Mouse (Mus musculus) large intestine, adult 2 months (tissue): ENCODE data around the gene Rps23. TPM values are rescaled to one million over a fixed set of nuclear protein-coding genes. Genes with fewer than 3 reads are reported as not detected.
"Not testable (repeated sequence)": the region's sequence is repeated elsewhere in the genome, so short reads cannot be mapped to it uniquely, and the experiment has no call there.

Experiments
- DNase-seq: peaks from one replicate; pipeline ENCODE4 v3.0.0-alpha.2; 2012; ENCODE audit warnings: low read depth, low spot score
- WGBS: fragments of 180-500 bp; shearing (Covaris S2); methylation state at CpG from one replicate; pipeline ENCODE4 v1.1.7; 2018; 5-methylcytosine and 5-hydroxymethylcytosine counted together
- polyA plus RNA-seq: library from polyadenylated mRNA; depleted of rRNA; stranded (reverse); fragments of >200 nt; gene quantifications from 2 replicates; pipeline ENCODE4 v1.2.3, GENCODE M21; 2012; rRNA removed

Gene Rps23
- polyA plus RNA-seq, 1 experiment: 183 TPM

DNA sequence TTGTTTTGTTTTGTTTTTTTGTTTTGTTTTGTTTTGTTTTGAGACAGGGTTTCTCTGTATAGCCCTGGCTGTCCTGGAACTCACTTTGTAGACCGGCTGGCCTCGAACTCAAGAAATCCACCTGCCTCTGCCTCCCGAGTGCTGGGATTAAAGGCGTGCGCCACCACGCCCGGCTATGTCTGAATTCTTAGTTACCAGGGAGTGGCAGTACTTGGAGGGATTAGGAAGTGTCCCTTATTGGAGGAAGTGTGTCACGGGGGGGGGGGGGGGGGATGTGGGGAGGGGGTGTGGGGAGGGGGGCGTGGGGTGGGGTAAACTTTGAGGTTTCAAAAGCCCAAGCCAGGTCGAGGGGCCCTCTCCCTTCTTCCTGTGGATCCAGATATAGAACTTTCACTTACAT lies 5.5 kb downstream of the Rps23 start:
- WGBS: 92% methylated on average over 9 of the region's 10 CpGs
- not testable (repeated sequence) for DNase-seq

DNA sequence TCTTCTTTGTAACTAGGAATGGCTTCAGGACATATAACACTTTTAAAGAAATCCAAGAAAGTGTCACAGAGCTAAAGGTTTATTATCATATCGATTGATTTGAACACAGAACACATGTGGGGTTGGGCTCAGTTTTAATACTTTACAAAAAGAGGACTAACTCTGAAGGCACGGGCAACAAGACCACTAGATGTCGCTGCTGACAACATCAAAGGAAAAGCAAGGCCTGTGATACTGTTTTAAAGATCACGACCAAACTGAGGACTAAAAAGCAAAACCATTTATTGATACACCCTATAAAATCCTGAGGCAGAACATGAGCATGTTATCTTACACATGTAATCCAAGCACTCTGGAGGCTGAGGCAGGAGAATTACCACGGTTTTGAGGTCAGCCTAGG lies 7.1 kb downstream of the Rps23 start:
- DNase-seq: peak; percentile 39
- WGBS: 11% methylated on average over 5 of the region's 5 CpGs

DNA sequence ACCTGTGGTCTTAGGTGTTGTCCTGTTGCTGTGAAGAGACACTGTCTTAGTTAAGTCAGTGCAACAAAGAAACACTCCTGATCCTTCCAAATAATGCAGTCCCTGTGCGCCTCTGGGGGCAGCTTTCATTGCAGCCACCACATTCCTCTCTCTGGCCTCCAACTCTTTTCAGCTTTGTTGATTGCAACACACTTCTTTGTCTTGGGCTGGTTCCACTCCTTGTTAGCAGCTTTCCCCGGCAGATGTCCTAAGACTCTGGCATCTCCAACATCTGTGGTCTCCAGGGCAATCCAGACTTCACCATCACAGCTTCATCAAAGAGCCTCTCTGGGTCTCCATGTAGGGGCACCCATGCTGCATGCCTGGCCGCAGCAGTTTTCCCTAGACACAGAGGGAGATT lies 10.5 kb downstream of the Rps23 start:
- DNase-seq: no peak
- 67% methylated on average over 3 of the region's 3 CpGs for WGBS

DNA sequence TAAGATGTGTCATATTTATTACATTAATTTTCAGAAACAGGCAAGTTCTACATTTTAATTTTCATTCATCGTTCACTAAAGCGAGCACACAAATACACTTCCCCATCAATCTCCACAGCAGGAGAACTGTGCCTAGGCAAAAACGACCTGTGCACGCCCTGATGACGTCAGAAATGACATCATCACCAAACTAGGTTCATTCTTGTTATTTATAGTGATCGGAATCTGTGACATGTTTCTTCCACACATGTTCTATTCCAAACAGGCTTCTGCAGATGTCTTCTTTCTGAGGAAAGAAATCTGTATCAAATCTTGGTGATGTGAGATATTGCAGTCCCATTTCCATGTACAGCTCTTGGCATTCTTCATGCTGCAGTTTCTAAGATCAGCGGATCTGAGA lies 13.1 kb downstream of the Rps23 start:
- 83% methylated on average over 7 of the region's 7 CpGs for WGBS
- DNase-seq: no peak

DNA sequence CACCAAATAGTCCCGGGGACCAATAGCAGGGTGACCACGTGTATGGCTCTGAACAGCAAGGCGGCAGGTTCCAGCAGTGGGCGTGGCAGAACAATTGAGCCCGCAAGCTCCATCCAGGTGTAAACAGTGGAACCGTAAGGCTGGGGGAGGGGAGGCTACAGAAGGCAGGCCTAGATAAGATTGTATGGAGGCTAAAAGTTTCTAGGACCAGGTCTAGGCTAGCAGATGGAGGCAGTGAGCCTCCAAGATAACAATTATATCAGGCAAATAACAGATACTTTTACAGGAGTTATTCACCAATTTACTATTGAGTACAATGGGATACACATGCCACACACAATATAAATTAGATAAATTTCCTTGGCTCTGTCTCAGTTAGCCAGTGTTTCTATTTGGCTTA lies 16.4 kb downstream of the Rps23 start:
- WGBS: 56% methylated on average over 6 of the region's 6 CpGs

DNA sequence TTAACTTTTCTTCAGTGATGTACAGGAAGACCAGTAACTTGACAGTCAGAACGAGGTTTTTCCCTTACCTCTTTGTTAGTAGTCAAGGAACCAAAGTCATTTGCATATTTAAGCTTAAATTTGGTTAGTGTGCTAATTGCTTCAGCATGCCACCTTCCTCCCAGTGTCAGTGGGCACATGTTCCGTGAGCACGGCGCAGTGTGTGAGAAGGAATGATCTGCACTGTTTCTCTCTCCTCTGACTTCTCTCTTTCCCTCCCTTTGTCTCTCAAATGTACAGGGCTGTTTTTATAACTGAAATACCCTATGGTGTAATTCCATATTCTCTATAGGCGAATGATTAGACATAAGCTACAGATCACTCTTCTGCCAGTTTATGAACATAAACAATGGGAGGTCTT lies 16.8 kb downstream of the Rps23 start:
- WGBS: 89% methylated on average over 5 of the region's 5 CpGs

More for the DNA sequence above, 16.4 kb downstream of the Rps23 start:
- no peak for DNase-seq

DNA sequence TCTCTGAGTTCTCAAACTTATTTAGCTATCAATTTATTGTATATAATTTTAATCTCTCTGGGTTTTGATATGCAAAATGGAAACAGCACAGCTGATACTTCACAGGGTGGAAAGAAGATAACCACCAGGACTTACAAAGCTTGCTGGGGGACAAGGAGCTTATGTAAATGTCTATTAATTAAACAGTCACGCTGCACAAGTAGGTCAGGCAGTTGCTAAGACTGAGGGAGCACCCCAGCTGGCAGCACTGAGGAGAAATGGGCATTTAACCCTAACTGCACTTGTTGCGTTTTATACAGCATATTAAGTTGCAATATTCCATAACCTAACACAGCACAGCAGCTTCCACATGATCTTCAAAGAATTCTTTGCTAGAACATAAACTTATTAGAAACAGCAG lies 36.1 kb downstream of the Rps23 start:
- WGBS: 65% methylated on average over 2 of the region's 2 CpGs

More for the DNA sequence above, 16.8 kb downstream of the Rps23 start:
- DNase-seq: no peak

DNA sequence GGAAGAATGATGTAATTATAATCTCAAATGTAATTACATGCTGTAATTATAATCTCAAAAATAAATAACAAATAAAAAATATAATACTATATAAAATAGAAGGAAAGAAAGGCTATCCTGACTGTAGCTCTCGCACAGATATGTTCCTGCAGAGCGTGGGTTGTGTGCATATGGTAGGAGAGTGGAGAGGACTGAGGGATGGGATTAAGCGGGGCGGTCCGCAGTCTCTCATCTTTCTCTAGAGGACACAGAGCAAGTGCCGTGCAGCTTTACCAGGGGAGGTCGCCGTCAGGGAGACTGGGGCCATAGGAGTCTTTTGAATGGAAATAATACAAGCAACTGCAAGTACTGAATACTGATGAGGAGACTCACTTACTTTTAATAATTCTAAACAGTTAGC lies 37.8 kb downstream of the Rps23 start:
- DNase-seq: no peak
- WGBS: 94% methylated on average over 8 of the region's 8 CpGs

More for the DNA sequence above, 36.1 kb downstream of the Rps23 start:
- no peak for DNase-seq

DNA sequence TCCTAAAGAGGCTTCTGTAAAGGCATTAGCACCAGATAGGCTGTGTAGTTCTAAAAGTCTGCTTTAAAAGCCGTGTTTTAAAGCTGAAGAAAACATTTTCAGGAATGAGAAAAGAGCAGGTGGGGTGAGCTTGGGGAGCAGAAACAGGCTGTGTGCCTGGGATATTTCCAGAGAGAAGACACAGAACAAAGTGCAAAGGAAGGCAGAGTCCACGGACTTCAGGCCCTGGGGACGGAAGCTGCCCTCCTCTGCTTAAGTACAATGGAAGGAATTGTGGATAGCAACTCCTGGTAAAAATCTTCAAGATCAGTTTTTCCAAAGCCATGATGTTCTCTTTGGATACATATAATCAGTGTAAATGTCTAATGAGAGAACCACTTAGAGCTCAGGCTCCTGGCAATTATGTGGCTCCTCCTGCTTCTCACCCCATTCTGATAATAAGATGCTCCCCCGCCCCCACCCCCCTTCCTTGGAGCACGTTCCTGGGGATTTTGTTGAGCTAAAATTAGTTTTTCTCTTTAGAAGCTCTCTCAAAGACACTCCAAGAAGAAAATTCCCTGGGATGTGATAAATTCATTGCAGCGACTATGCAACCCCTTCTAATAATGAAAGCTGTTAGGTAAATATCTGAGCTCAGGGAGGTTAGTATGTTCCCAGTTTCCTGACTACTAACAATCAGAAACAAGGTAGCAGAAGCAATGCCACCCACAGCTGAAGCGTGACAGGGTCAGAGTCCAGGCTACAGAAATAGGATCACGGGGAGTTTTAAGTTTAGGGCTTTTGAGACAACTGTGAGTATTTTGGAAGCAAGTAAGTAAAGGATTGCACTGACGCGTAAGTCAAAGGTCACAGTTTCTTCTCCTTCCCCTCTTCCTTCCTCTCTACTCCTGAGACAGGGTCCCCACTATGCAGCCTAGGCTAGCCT lies 40.3 kb downstream of the Rps23 start:
- 64% methylated on average over 10 of the region's 10 CpGs for WGBS

DNA sequence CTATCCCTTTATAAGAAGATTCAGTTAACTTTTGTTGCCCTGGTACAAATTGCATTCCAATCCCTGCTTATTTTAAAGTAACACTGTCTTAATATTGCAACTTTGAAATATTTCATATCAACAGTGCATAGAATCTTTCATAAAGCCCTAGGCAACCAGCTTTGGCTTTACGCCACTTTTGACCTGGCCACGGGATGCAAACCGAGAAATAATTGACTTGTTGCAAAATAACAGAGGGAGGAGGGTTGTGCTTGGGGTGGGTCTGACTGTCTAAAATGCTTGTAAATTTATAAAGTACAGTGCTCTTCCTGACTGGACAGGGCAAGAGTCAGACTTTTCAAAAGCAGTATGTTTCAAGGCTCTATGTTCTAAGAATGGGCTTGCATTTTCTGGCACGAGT lies 41.8 kb downstream of the Rps23 start:
- DNase-seq: no peak
- 62% methylated on average over 4 of the region's 4 CpGs for WGBS

More for the DNA sequence above, 40.3 kb downstream of the Rps23 start:
- DNase-seq: no peak

DNA sequence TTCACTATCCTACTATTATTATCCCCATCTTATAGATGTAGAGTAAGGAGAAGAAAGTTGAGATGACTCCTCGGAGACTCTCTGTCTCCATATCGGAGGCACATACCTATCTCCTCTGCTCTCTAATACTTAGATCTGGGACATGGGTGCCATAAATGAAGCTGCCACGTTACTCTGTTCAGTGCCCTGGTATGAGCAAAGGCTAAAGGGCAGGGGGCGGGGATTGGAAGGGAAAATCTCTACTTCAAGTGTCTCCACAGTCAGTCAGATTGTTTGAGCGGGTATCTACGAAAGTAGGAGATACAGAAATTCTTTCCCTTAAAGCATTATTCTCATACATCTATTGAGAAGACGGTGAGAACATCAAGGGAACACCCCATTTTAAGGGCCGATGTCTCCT lies 43.2 kb downstream of the Rps23 start:
- WGBS: 76% methylated on average over 8 of the region's 8 CpGs
- DNase-seq: no peak

DNA sequence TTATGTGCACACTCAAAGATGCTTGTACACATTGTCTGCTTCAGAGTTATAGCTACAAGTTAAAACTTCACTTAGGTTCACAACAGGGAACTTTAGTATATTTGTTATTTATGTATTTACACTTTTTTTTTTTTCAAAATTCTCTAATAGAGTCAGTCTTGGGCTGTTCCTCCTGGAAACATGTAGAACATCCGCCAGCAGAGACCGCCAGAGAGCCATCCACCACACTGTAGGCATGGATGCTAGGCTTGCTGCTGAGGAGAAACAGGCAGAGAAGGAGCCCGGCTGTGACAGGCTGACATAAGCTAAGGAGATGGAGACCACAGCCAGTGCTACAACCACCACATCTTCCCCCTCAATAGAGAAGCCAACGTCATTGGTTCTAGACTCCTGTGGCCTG lies 44.7 kb downstream of the Rps23 start:
- 5% methylated on average over 4 of the region's 4 CpGs for WGBS
- peak; percentile 11 for DNase-seq

DNA sequence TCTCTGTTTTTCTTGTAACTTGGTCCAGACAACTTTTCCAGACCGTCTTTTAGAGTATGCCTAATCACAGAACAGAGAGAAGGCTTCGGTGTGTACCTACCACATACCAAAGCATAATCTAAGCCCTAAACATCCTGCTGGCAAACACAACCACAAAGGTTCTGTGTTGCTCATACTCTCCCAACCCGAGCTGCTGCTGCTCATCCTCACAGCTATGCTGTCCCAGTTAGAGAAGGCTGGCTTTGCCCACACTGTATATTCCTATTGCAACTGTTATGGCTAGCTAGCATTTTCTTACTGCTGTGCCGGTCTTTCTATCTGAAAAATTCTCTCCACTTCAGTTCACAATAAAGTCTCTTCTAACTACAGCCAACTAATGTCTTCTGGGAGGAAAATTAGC lies 46.2 kb downstream of the Rps23 start:
- no peak for DNase-seq
- 74% methylated on average over 4 of the region's 4 CpGs for WGBS

DNA sequence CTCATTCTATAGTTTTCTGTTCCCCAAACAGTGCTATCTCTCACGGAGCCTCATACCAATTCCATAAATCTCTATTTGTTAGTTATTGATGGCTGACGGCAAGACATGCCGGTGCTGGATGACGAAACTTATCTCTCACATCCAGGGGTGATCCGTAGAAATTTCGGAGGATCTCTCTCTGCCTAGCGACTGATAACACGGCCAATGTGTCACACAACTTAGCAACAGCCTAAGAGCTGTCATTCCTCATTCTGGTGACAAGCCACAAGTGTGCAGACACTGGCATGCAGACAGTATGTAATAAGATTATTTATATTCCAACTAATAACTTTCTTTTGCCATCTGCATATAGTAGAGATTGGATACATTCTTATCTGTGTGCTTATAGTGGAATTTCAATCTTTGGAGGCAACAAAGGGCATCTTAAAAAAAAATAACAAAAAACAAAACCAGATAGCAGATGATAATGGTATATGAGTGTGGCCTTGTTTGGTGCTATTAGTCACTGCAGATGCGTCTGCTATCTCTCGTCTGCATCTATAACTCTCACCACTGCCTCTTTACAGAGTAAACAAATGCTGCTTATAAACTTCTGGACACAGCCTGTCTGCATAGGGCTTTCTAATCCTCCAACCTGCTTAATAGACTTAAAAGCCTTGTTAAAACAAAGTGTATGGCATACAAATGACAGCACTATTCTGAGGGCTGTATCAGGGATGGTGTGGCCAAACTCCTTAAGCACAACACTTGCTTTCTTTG lies 47.7 kb downstream of the Rps23 start:
- 81% methylated on average over 10 of the region's 10 CpGs for WGBS
- no peak for DNase-seq

DNA sequence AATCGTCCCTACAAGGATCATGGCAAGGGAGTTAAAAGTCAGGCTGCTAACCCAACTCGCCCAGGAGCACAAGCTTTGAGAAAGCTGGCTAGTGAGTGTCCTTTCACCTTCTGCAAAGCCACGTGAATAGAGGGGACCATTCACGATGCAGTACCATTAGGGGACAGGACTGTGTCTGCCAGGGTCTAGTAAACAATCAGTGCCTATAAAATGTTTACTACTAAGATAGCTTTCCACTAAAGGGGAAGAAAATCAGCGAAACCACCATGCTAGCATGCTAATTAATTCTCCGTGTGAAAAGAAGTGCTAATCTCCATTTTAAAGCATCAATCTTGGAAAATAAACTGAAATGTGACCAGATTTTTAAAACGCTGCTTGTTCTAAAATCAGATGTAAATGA lies 50.7 kb downstream of the Rps23 start:
- DNase-seq: no peak
- WGBS: 65% methylated on average over 7 of the region's 7 CpGs

Other genes starting within 250 kb of the Rps23 start
- not detected in 2 replicates for gene Atp6ap1l, start 17.6 kb upstream of the Rps23 start, polyA plus RNA-seq